Mouse (Mus musculus) olfactory bulb, adult 2 months (tissue): ENCODE measurements around the gene Ntn5.

Experiments
- CTCF ChIP-seq: fragments of 200-500 bp; IDR thresholded peaks from 2 replicates; pipeline ENCODE4 v1.5.1; 2012; ENCODE audit warnings: low read depth, mild to moderate bottlenecking, low read length, moderate library complexity; ENCODE audit not compliant: insufficient read depth
- POLR2A ChIP-seq: fragments of 200-500 bp; IDR thresholded peaks from 2 replicates; pipeline ENCODE4 v1.6.1; 2012; ENCODE audit warnings: mild to moderate bottlenecking, low read depth, low read length, moderate library complexity; ENCODE audit not compliant: insufficient read depth

DNA sequence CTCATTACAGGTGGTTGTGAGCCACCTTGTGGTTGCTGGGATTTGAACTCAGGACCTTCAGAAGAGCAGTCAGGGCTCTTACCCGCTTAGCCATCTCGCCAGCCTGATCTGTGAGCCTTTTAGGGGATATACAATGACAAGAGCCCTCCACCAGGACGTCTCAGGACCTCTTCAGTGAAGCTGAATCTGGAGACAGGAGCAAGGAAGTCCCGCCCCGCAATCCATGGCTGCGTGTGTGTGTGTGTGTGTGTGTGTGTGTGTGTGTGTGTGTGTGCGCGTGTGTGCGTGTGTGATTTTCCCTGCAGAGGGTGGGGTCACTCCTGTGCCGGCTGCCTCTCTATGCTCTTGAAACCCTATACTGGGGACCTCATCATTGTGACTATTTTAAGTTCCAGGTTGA lies 56.0 kb downstream of the Ntn5 start:
- TF ChIP-seq POLR2A (no peak), CTCF (no peak)
